In genomic region chr7:118275265-118275664, GRCm38 (mm10) we compare ENCODE assay signal across 12 mouse cellular contexts. TPM values are rescaled to one million over a fixed set of nuclear protein-coding genes. Genes with fewer than 3 reads are reported as not detected.
DNase-seq lines count a peak whose midpoint lies in the region; TF ChIP-seq lines count a peak whose summit lies in the region.
"Had no signal": no experiment of that assay in that cellular context is flagged by ENCODE, and none has a peak within 500 bp of the region (broad histone marks: within the 10 kb centered on the region; RNA-seq: fewer than 3 reads in every experiment).

No protein-coding gene starts in this region.

- TF ChIP-seq POLR2A in lung, adult 2 months (IDR thresholded peaks at IDR 0.05; ENCODE audit: borderline replicate concordance, extremely low read depth, low read depth, low read length) = no peak

- no peak for TF ChIP-seq CTCF in lung, adult 2 months (IDR thresholded peaks at IDR 0.05; ENCODE audit: insufficient read depth, low read length)

- no peak overlapping the region for H3K4me3 ChIP-seq in lung, adult 2 months (replicated peaks; ENCODE audit: extremely low read depth, low read depth, low read length)
- H3K4me3 ChIP-seq: forebrain, embryonic 13.5 days; hindbrain, embryonic 10.5 days; left cerebral cortex, adult 2 months; midbrain, embryonic 15.5 days had no signal

- 52% methylated on average over 6 of the region's 6 CpGs for WGBS in lung, adult 2 months

- H3K4me1 ChIP-seq in lung, adult 2 months (ENCODE audit: control insufficient read depth, insufficient read depth, low read length) = peaks cover 4% of the 10 kb centered on the region; the same call in 1 of the 2 replicates
- H3K4me1 ChIP-seq: forebrain, embryonic 13.5 days; midbrain, embryonic 15.5 days had no signal

- DNase-seq in 3T3-L1 (ENCODE audit: low read depth, low spot score) (peak; percentile 65), A20 (ENCODE audit: low read depth, low spot score) (peak; percentile 81)
- peak; percentile 16 for DNase-seq in c-Kit-positive CD71-positive TER-119-negative erythroid progenitor cells, embryonic 14.5 days (ENCODE audit: low read depth)
- peak; percentile 80 for DNase-seq in naive thymus-derived CD4-positive, alpha-beta T cell, adult 2 months (ENCODE audit: low read depth)
- DNase-seq in left cerebral cortex, adult 18-20 months (ENCODE audit: low spot score in 2 of 2) = no peak
- DNase-seq in urinary bladder, postnatal 4 days (ENCODE audit: low spot score in 2 of 2) = no peak
- DNase-seq in lung, adult 2 months = no peak
- DNase-seq: heart, adult 18-20 months had no signal

RNA-seq across cellular contexts. Expression of gene Smg1, which starts 31.8 kb away (rescaled TPM):
- total RNA-seq in left cerebral cortex, adult 18-20 months (2021) = 10 to 100 TPM; 71.1 TPM
- polyA plus RNA-seq in lung, adult 2 months (2012; rRNA removed) = 21.8 and 24.9 TPM in 2 replicates

Comparison
In these comparisons a context has a peak if more than half of its experiments do, and no peak if none do; other contexts are left out.
1. DNase-seq: peak in 3T3-L1 (single experiment), A20 (single experiment), c-Kit-positive CD71-positive TER-119-negative erythroid progenitor cells, embryonic 14.5 days (single experiment) and naive thymus-derived CD4-positive, alpha-beta T cell, adult 2 months (single experiment); none in left cerebral cortex, adult 18-20 months (0 of 2), urinary bladder, postnatal 4 days (0 of 2) and lung, adult 2 months (single experiment).